20 mouse cellular contexts compared by ENCODE assay signal in genomic region chr2:173084871-173085270, GRCm38 (mm10). TPM values are rescaled to one million over a fixed set of nuclear protein-coding genes. Genes with fewer than 3 reads are reported as not detected.
DNase-seq lines count a peak whose midpoint lies in the region; ATAC-seq and TF ChIP-seq lines count a peak whose summit lies in the region.
"Had no signal": no experiment of that assay in that cellular context is flagged by ENCODE, and none has a peak within 500 bp of the region (broad histone marks: within the 10 kb centered on the region; RNA-seq: fewer than 3 reads in every experiment).

No protein-coding gene starts in this region.

- TF ChIP-seq EP300 in liver, postnatal 0 days (IDR thresholded peaks at IDR 0.05; ENCODE audit: low read depth) = no peak

- no peak overlapping the region for H3K4me3 ChIP-seq in forebrain, embryonic 11.5 days (ENCODE audit: low read depth, low read length)
- H3K4me3 ChIP-seq in forebrain, embryonic 14.5 days (ENCODE audit: low read depth, low read length) = no peak overlapping the region
- no peak overlapping the region for H3K4me3 ChIP-seq in liver, postnatal 0 days (ENCODE audit: low read depth, low read length)
- no peak overlapping the region for H3K4me3 ChIP-seq in thymus, adult 2 months (ENCODE audit: control insufficient read depth, insufficient read depth, low read length)
- H3K4me3 ChIP-seq: embryonic facial prominence, embryonic 10.5 days; forebrain, embryonic 15.5 days; heart, embryonic 13.5 days; hindbrain, embryonic 15.5 days had no signal

- DNase-seq in forebrain, embryonic 11.5 days (ENCODE audit: low spot score) = peak; percentile 48
- DNase-seq in forebrain, embryonic 14.5 days (ENCODE audit: low spot score) = no peak
- peak; percentile 10 for DNase-seq in liver, postnatal 0 days
- no peak for DNase-seq in liver
- DNase-seq in thymus, adult 2 months = peak; percentile 14
- no peak for DNase-seq in thymus, postnatal 0 days (ENCODE audit: low spot score)
- DNase-seq in yolk sac, embryonic 10.5 days (ENCODE audit: low spot score) = no peak
- DNase-seq: adrenal gland, adult 8-10 months; adrenal gland, postnatal 36 days; cerebellum, adult 2 months; cerebellum, postnatal 10 days; gastrocnemius, postnatal 36 days; heart, adult 18-20 months; heart, postnatal 36 days had no signal

- 0 out of 2 replicates have a peak, but pooled peaks cover 2% of the 10 kb centered on the region for H3K4me1 ChIP-seq in forebrain, embryonic 11.5 days (replicated peaks; ENCODE audit: control insufficient read depth, insufficient read depth, low read length)
- no peaks in the 10 kb centered on the region for H3K4me1 ChIP-seq in forebrain, embryonic 14.5 days (ENCODE audit: control insufficient read depth, insufficient read depth, low read length)
- peaks cover 7% of the 10 kb centered on the region; the same call in 1 of the 2 replicates for H3K4me1 ChIP-seq in liver, postnatal 0 days (ENCODE audit: insufficient read depth)
- peaks cover 74% of the 10 kb centered on the region for H3K4me1 ChIP-seq in thymus, adult 2 months (replicated peaks; ENCODE audit: control insufficient read depth, insufficient read depth, low read length)
- H3K4me1 ChIP-seq: forebrain, embryonic 15.5 days; hindbrain, embryonic 15.5 days had no signal

- TF ChIP-seq POLR2A in thymus, adult 2 months (IDR thresholded peaks at IDR 0.05; ENCODE audit: control insufficient read depth, extremely low read depth, insufficient read depth, low read length, poor library complexity) = no peak

- WGBS in forebrain, embryonic 11.5 days = 95% methylated on average over 11 of the region's 11 CpGs
- 93% methylated on average over 11 of the region's 11 CpGs for WGBS in forebrain, embryonic 14.5 days
- 88% methylated on average over 11 of the region's 11 CpGs for WGBS in liver, postnatal 0 days (ENCODE audit: insufficient replicate concordance)
- 96% methylated on average over 11 of the region's 11 CpGs for WGBS in thymus, adult 2 months

- H3K36me3 ChIP-seq in forebrain, embryonic 11.5 days (ENCODE audit: control insufficient read depth, insufficient read depth, low read length) = no peaks in the 10 kb centered on the region
- H3K36me3 ChIP-seq in forebrain, embryonic 14.5 days (ENCODE audit: control insufficient read depth, insufficient read depth, low read length) = no peaks in the 10 kb centered on the region
- no peaks in the 10 kb centered on the region for H3K36me3 ChIP-seq in liver, postnatal 0 days (replicated peaks; ENCODE audit: insufficient read depth, low read length)
- no peaks in the 10 kb centered on the region for H3K36me3 ChIP-seq in thymus, adult 2 months (ENCODE audit: control insufficient read depth, insufficient read depth, low read length)
- H3K36me3 ChIP-seq: embryonic facial prominence, embryonic 10.5 days; forebrain, embryonic 15.5 days; G1E; heart, embryonic 13.5 days; hindbrain, embryonic 15.5 days had no signal

- no peaks in the 10 kb centered on the region for H3K27me3 ChIP-seq in forebrain, embryonic 11.5 days (ENCODE audit: control insufficient read depth, insufficient read depth, low read length)
- no peaks in the 10 kb centered on the region for H3K27me3 ChIP-seq in forebrain, embryonic 14.5 days (replicated peaks; ENCODE audit: control insufficient read depth, insufficient read depth, low read length)
- no peaks in the 10 kb centered on the region for H3K27me3 ChIP-seq in liver, postnatal 0 days (ENCODE audit: insufficient read depth, low read length)
- no peaks in the 10 kb centered on the region for H3K27me3 ChIP-seq in thymus, adult 2 months (ENCODE audit: control insufficient read depth, insufficient read depth, low read length)
- H3K27me3 ChIP-seq: forebrain, embryonic 15.5 days; heart, embryonic 13.5 days; hindbrain, embryonic 15.5 days had no signal

- no peak overlapping the region for H3K4me2 ChIP-seq in forebrain, embryonic 11.5 days (ENCODE audit: low read depth, low read length, severe bottlenecking)
- no peak overlapping the region for H3K4me2 ChIP-seq in forebrain, embryonic 14.5 days (ENCODE audit: low read length)
- H3K4me2 ChIP-seq in liver, postnatal 0 days (ENCODE audit: low read depth, low read length) = no peak overlapping the region
- H3K4me2 ChIP-seq: forebrain, embryonic 15.5 days; hindbrain, embryonic 15.5 days had no signal

- no peak for TF ChIP-seq CTCF in liver, postnatal 0 days (IDR thresholded peaks at IDR 0.05; ENCODE audit: low read depth)
- no peak for TF ChIP-seq CTCF in thymus, adult 2 months (IDR thresholded peaks at IDR 0.05; ENCODE audit: borderline replicate concordance, control insufficient read depth, extremely low read depth, insufficient read depth, low read length, poor library complexity)

- no peak overlapping the region for H3K9ac ChIP-seq in forebrain, embryonic 11.5 days (ENCODE audit: low read length)
- H3K9ac ChIP-seq in forebrain, embryonic 14.5 days (ENCODE audit: low read length) = no peak overlapping the region
- no peak overlapping the region for H3K9ac ChIP-seq in liver, postnatal 0 days (replicated peaks)
- H3K9ac ChIP-seq: forebrain, embryonic 15.5 days; hindbrain, embryonic 15.5 days had no signal

- H3K9me3 ChIP-seq in forebrain, embryonic 11.5 days (ENCODE audit: control insufficient read depth, low read length) = no peaks in the 10 kb centered on the region
- no peaks in the 10 kb centered on the region for H3K9me3 ChIP-seq in forebrain, embryonic 14.5 days (replicated peaks; ENCODE audit: control insufficient read depth, low read length)
- H3K9me3 ChIP-seq in liver, postnatal 0 days (ENCODE audit: low read length) = no peaks in the 10 kb centered on the region
- H3K9me3 ChIP-seq: embryonic facial prominence, embryonic 10.5 days; forebrain, embryonic 15.5 days; G1E; heart, embryonic 13.5 days; hindbrain, embryonic 15.5 days had no signal

- no peak overlapping the region for H3K27ac ChIP-seq in forebrain, embryonic 11.5 days (ENCODE audit: low read depth, low read length)
- no peak overlapping the region for H3K27ac ChIP-seq in forebrain, embryonic 14.5 days (ENCODE audit: low read depth, low read length)
- no peak overlapping the region for H3K27ac ChIP-seq in liver, postnatal 0 days (ENCODE audit: low read depth)
- peak overlapping the region; percentile 86 for H3K27ac ChIP-seq in thymus, adult 2 months (ENCODE audit: control insufficient read depth, insufficient read depth, low read length)
- H3K27ac ChIP-seq: embryonic facial prominence, embryonic 10.5 days; forebrain, embryonic 15.5 days; hindbrain, embryonic 15.5 days had no signal

- ATAC-seq in forebrain, embryonic 11.5 days (replicated peaks; ENCODE audit: low FRiP score) = no peak
- ATAC-seq in forebrain, embryonic 14.5 days = no peak
- no peak for ATAC-seq in liver, postnatal 0 days
- ATAC-seq: forebrain, embryonic 15.5 days had no signal

RNA-seq across cellular contexts. Expression of gene Ctcfl, which starts 34.5 kb away (rescaled TPM):
- polyA plus RNA-seq in forebrain, embryonic 11.5 days (2014; fragmentation: Nextera tagmentation; extraction: Ambion mirVana) = 0.08 TPM in 1 of 2 replicates, not detected in the other
- not detected in 2 replicates for polyA plus RNA-seq in forebrain, embryonic 14.5 days (2014; fragmentation: Nextera tagmentation; extraction: Ambion mirVana)
- polyA plus RNA-seq in liver, postnatal 0 days (2015; fragmentation: Nextera tagmentation; extraction: Ambion mirVana) = 0.21 and 0.25 TPM in 2 replicates
- 0.12 TPM in 1 of 2 replicates, not detected in the other for polyA plus RNA-seq in thymus, adult 2 months (2012; rRNA removed)
- polyA plus RNA-seq in thymus, postnatal 0 days (2015; fragmentation: Nextera tagmentation; extraction: Ambion mirVana) = 0.21 and 0.26 TPM in 2 replicates
- polyA plus RNA-seq: C2C12; cerebellum, adult 2 months; G1E had no signal

Comparison
In these comparisons a context has a peak if more than half of its experiments do, and no peak if none do; other contexts are left out.
1. DNase-seq: peak in forebrain, embryonic 11.5 days (single experiment), liver, postnatal 0 days (single experiment) and thymus, adult 2 months (single experiment); none in forebrain, embryonic 14.5 days (single experiment), liver (single experiment), thymus, postnatal 0 days (single experiment) and yolk sac, embryonic 10.5 days (single experiment).